21 mouse cellular contexts compared by ENCODE assay signal in genomic region chr13:11455113-11455512, GRCm38 (mm10).
DNase-seq lines count a peak whose midpoint lies in the region; ATAC-seq and TF ChIP-seq lines count a peak whose summit lies in the region.
"Had no signal": no experiment of that assay in that cellular context is flagged by ENCODE, and none has a peak within 500 bp of the region (broad histone marks: within the 10 kb centered on the region; RNA-seq: fewer than 3 reads in every experiment).

No protein-coding gene starts in this region.

- no peak overlapping the region for H3K4me2 ChIP-seq in hindbrain, embryonic 16.5 days (ENCODE audit: low read length)
- H3K4me2 ChIP-seq in hindbrain, embryonic 11.5 days (replicated peaks; ENCODE audit: low read depth, low read length) = no peak overlapping the region
- H3K4me2 ChIP-seq in liver, embryonic 11.5 days = no peak overlapping the region
- H3K4me2 ChIP-seq: embryonic facial prominence, embryonic 13.5 days; embryonic facial prominence, embryonic 15.5 days; forebrain, embryonic 12.5 days had no signal

- H3K9me3 ChIP-seq in hindbrain, embryonic 16.5 days (ENCODE audit: control insufficient read depth, low read length) = no peaks in the 10 kb centered on the region
- no peaks in the 10 kb centered on the region for H3K9me3 ChIP-seq in hindbrain, embryonic 11.5 days (ENCODE audit: control insufficient read depth, low read length)
- no peaks in the 10 kb centered on the region for H3K9me3 ChIP-seq in liver, embryonic 11.5 days (ENCODE audit: control insufficient read depth, low read length)
- H3K9me3 ChIP-seq: embryonic facial prominence, embryonic 13.5 days; embryonic facial prominence, embryonic 15.5 days; forebrain, embryonic 10.5 days; forebrain, embryonic 12.5 days had no signal

- no peak overlapping the region for H3K27ac ChIP-seq in hindbrain, embryonic 16.5 days (ENCODE audit: low read depth, low read length)
- no peak overlapping the region for H3K27ac ChIP-seq in hindbrain, embryonic 11.5 days (ENCODE audit: low read depth, low read length)
- H3K27ac ChIP-seq in liver, adult 2 months (replicated peaks; ENCODE audit: insufficient read depth, low read depth, low read length) = no peak overlapping the region
- no peak overlapping the region for H3K27ac ChIP-seq in liver, embryonic 11.5 days (ENCODE audit: low read depth, low read length)
- H3K27ac ChIP-seq: embryonic facial prominence, embryonic 13.5 days; embryonic facial prominence, embryonic 15.5 days; forebrain, embryonic 10.5 days; forebrain, embryonic 12.5 days had no signal

- H3K4me3 ChIP-seq in hindbrain, embryonic 16.5 days (ENCODE audit: low read length) = no peak overlapping the region
- H3K4me3 ChIP-seq in hindbrain, embryonic 11.5 days (ENCODE audit: low read depth, low read length) = no peak overlapping the region
- no peak overlapping the region for H3K4me3 ChIP-seq in liver, adult 2 months (ENCODE audit: insufficient read depth, low read depth, low read length)
- no peak overlapping the region for H3K4me3 ChIP-seq in liver, embryonic 11.5 days (ENCODE audit: low read depth, low read length)
- H3K4me3 ChIP-seq: embryonic facial prominence, embryonic 13.5 days; embryonic facial prominence, embryonic 15.5 days; erythroblast, embryonic 14.5 days; forebrain, embryonic 10.5 days; forebrain, embryonic 12.5 days had no signal

- peak; percentile 80 for ATAC-seq in hindbrain, embryonic 16.5 days
- ATAC-seq in hindbrain, embryonic 11.5 days (ENCODE audit: low FRiP score) = no peak
- ATAC-seq in liver, embryonic 11.5 days (replicated peaks; ENCODE audit: low FRiP score) = no peak
- ATAC-seq: forebrain, embryonic 14.5 days; forebrain, embryonic 16.5 days had no signal

- H3K27me3 ChIP-seq in hindbrain, embryonic 16.5 days (replicated peaks; ENCODE audit: control insufficient read depth, insufficient read depth, low read length) = no peaks in the 10 kb centered on the region
- no peaks in the 10 kb centered on the region for H3K27me3 ChIP-seq in hindbrain, embryonic 11.5 days (ENCODE audit: control insufficient read depth, insufficient read depth, low read length)
- no peaks in the 10 kb centered on the region for H3K27me3 ChIP-seq in liver, adult 2 months (ENCODE audit: control insufficient read depth, insufficient read depth, low read length)
- H3K27me3 ChIP-seq in liver, embryonic 11.5 days (replicated peaks; ENCODE audit: control insufficient read depth, insufficient read depth, low read length) = no peaks in the 10 kb centered on the region
- H3K27me3 ChIP-seq: embryonic facial prominence, embryonic 13.5 days; embryonic facial prominence, embryonic 15.5 days; forebrain, embryonic 12.5 days had no signal

- TF ChIP-seq CTCF in liver, adult 2 months (IDR thresholded peaks at IDR 0.05; ENCODE audit: low read depth, low read length) = no peak

- no peak for DNase-seq in hindbrain, embryonic 11.5 days (ENCODE audit: low spot score)
- DNase-seq in liver, adult 2 months (ENCODE audit: extremely low read depth, low read depth, low spot score) = peak; percentile 46
- DNase-seq in liver, embryonic 11.5 days (ENCODE audit: low spot score) = no peak
- DNase-seq: adrenal gland, adult 2 months; adrenal gland, postnatal 10 days; adrenal gland, postnatal 25 days; cerebellum, adult 11 months; cerebellum, adult 18-20 months; cerebellum, adult 8-10 months; cerebellum, adult 9-11 months; cerebellum, postnatal 14 days; cerebellum, postnatal 36 days; embryo, embryonic 11 days had no signal

- 70% methylated on average over 3 of the region's 3 CpGs for WGBS in hindbrain, embryonic 16.5 days
- 88% methylated on average over 3 of the region's 3 CpGs for WGBS in hindbrain, embryonic 11.5 days
- 37% methylated on average over 3 of the region's 3 CpGs for WGBS in liver, adult 2 months
- 60% methylated on average over 3 of the region's 3 CpGs for WGBS in liver, embryonic 11.5 days

- no peaks in the 10 kb centered on the region for H3K4me1 ChIP-seq in hindbrain, embryonic 16.5 days (ENCODE audit: control insufficient read depth, insufficient read depth, low read depth, low read length)
- H3K4me1 ChIP-seq in hindbrain, embryonic 11.5 days (replicated peaks; ENCODE audit: control insufficient read depth, insufficient read depth, low read length) = no peaks in the 10 kb centered on the region
- no peaks in the 10 kb centered on the region for H3K4me1 ChIP-seq in liver, adult 2 months (ENCODE audit: control insufficient read depth, insufficient read depth, low read length)
- no peaks in the 10 kb centered on the region for H3K4me1 ChIP-seq in liver, embryonic 11.5 days (replicated peaks; ENCODE audit: control insufficient read depth, insufficient read depth, low read length)
- H3K4me1 ChIP-seq: embryonic facial prominence, embryonic 13.5 days; embryonic facial prominence, embryonic 15.5 days; forebrain, embryonic 12.5 days had no signal

- H3K36me3 ChIP-seq in hindbrain, embryonic 16.5 days (ENCODE audit: control insufficient read depth, insufficient read depth, low read length) = no peaks in the 10 kb centered on the region
- H3K36me3 ChIP-seq in hindbrain, embryonic 11.5 days (ENCODE audit: control insufficient read depth, insufficient read depth, low read length) = no peaks in the 10 kb centered on the region
- H3K36me3 ChIP-seq in liver, adult 2 months (ENCODE audit: control insufficient read depth, insufficient read depth, low read length) = no peaks in the 10 kb centered on the region
- no peaks in the 10 kb centered on the region for H3K36me3 ChIP-seq in liver, embryonic 11.5 days (ENCODE audit: control insufficient read depth, insufficient read depth, low read length)
- H3K36me3 ChIP-seq: embryonic facial prominence, embryonic 13.5 days; embryonic facial prominence, embryonic 15.5 days; forebrain, embryonic 10.5 days; forebrain, embryonic 12.5 days had no signal

- no peak overlapping the region for H3K9ac ChIP-seq in hindbrain, embryonic 16.5 days (ENCODE audit: low read depth, low read length)
- no peak overlapping the region for H3K9ac ChIP-seq in hindbrain, embryonic 11.5 days (ENCODE audit: low read depth, low read length)
- no peak overlapping the region for H3K9ac ChIP-seq in liver, adult 2 months (ENCODE audit: low read depth, low read length)
- no peak overlapping the region for H3K9ac ChIP-seq in liver, embryonic 11.5 days (ENCODE audit: low read depth, low read length)
- H3K9ac ChIP-seq: embryonic facial prominence, embryonic 13.5 days; embryonic facial prominence, embryonic 15.5 days; forebrain, embryonic 12.5 days had no signal

- TF ChIP-seq POLR2A in liver, adult 2 months (IDR thresholded peaks at IDR 0.05; ENCODE audit: extremely low read depth, insufficient read depth, low read length) = no peak

- no peaks in the 10 kb centered on the region for H3K79me2 ChIP-seq in liver, adult 2 months (ENCODE audit: control insufficient read depth, insufficient read depth, low read length)
